Mouse (Mus musculus) forebrain, embryonic 13.5 days (tissue): ENCODE data around the gene 6430548M08Rik. TPM values are rescaled to one million over a fixed set of nuclear protein-coding genes. Genes with fewer than 3 reads are reported as not detected.

ENCODE experiments used
- ATAC-seq: fragments of 200-750 bp; cut with Nextera tagmentation; 2 replicates; pipeline ENCODE4 v1.8.0; 2017
- H3K27ac ChIP-seq: fragments of 300-500 bp; sonication (generic); 2 replicates; pipeline ENCODE4 v1.5.1; 2015; ENCODE audit warnings: inconsistent platforms, mild to moderate bottlenecking, moderate library complexity
- H3K27me3 ChIP-seq: fragments of 300-500 bp; sonication (generic); 2 replicates; pipeline ENCODE4 v1.6.1; 2015; ENCODE audit warnings: mild to moderate bottlenecking, inconsistent platforms
- H3K36me3 ChIP-seq: fragments of 300-500 bp; sonication (generic); 2 replicates; pipeline ENCODE4 v1.6.1; 2015; ENCODE audit warnings: mild to moderate bottlenecking, inconsistent platforms; ENCODE audit not compliant: poor library complexity, severe bottlenecking
- H3K4me1 ChIP-seq: fragments of 300-500 bp; sonication (generic); 2 replicates; pipeline ENCODE4 v1.6.1; 2015; ENCODE audit warnings: inconsistent platforms
- H3K4me2 ChIP-seq: fragments of 300-500 bp; sonication (generic); 2 replicates; pipeline ENCODE4 v1.6.1; 2015; ENCODE audit warnings: inconsistent platforms, mild to moderate bottlenecking, moderate library complexity
- H3K4me3 ChIP-seq: fragments of 300-500 bp; sonication (generic); 2 replicates; pipeline ENCODE4 v1.5.1; 2015; ENCODE audit warnings: mild to moderate bottlenecking, inconsistent platforms
- H3K9ac ChIP-seq: fragments of 300-500 bp; sonication (generic); 2 replicates; pipeline ENCODE4 v1.6.1; 2015; ENCODE audit warnings: mild to moderate bottlenecking, inconsistent platforms
- H3K9me3 ChIP-seq: fragments of 300-500 bp; sonication (generic); replicated peaks from 2 replicates; pipeline ENCODE4 v1.6.1; 2016; ENCODE audit warnings: inconsistent platforms
- WGBS: fragments of 180-500 bp; shearing (Covaris S2); methylation state at CpG from one replicate; pipeline ENCODE4 v1.1.7; 2015; 5-methylcytosine and 5-hydroxymethylcytosine counted together
- polyA plus RNA-seq: library from polyadenylated mRNA; unstranded; fragments of >200 nt; fragmentation: Nextera tagmentation; extraction: Ambion mirVana; gene quantifications from 2 replicates; pipeline ENCODE4 v1.2.1, GENCODE M21; 2015

6430548M08Rik gene
- polyA plus RNA-seq, 1 experiment from 2014 or later = 14.4 TPM

- Histone ChIP-seq H3K9ac (no peak overlapping the region), H3K27me3 (no peaks in the 10 kb centered on the region), H3K36me3 (peaks cover 87% of the 10 kb centered on the region), H3K4me1 (no peaks in the 10 kb centered on the region), H3K9me3 (no peaks in the 10 kb centered on the region), H3K4me3 (no peak overlapping the region), H3K27ac (no peak overlapping the region), H3K4me2 (no peak overlapping the region)
- WGBS = 89% methylated on average over 8 of the region's 8 CpGs
- no peak for ATAC-seq
These were observed 29.2 kb upstream of the 6430548M08Rik start for GRCm38 (mm10) chr8:120084783-120085182.

- Histone ChIP-seq H3K4me1 (no peaks in the 10 kb centered on the region), H3K4me2 (no peak overlapping the region), H3K9ac (no peak overlapping the region), H3K9me3 (no peaks in the 10 kb centered on the region), H3K36me3 (peaks cover 83% of the 10 kb centered on the region), H3K27me3 (no peaks in the 10 kb centered on the region), H3K4me3 (no peak overlapping the region), H3K27ac (no peak overlapping the region)
- ATAC-seq = no peak
- 81% methylated on average over 7 of the region's 7 CpGs for WGBS
These were observed 24.4 kb upstream of the 6430548M08Rik start for GRCm38 (mm10) chr8:120089511-120089910.

- Histone ChIP-seq H3K36me3 (peaks cover 68% of the 10 kb centered on the region), H3K4me3 (no peak overlapping the region), H3K9ac (no peak overlapping the region), H3K27me3 (no peaks in the 10 kb centered on the region), H3K4me2 (no peak overlapping the region), H3K4me1 (no peaks in the 10 kb centered on the region), H3K9me3 (no peaks in the 10 kb centered on the region), H3K27ac (no peak overlapping the region)
- no peak for ATAC-seq
- WGBS = 97% methylated on average over 3 of the region's 3 CpGs
These were observed 22.9 kb upstream of the 6430548M08Rik start for GRCm38 (mm10) chr8:120091032-120091431.

- peaks cover 47% of the 10 kb centered on the region for H3K36me3 ChIP-seq
- H3K4me1 ChIP-seq = 0 out of 2 replicates have a peak, but pooled peaks cover 4% of the 10 kb centered on the region
- no peak overlapping the region for H3K4me3 ChIP-seq
- WGBS = 95% methylated on average over 3 of the region's 3 CpGs
- H3K27ac ChIP-seq = no peak overlapping the region
- no peak for ATAC-seq
- no peak overlapping the region for H3K4me2 ChIP-seq
- no peaks in the 10 kb centered on the region for H3K27me3 ChIP-seq
- no peaks in the 10 kb centered on the region for H3K9me3 ChIP-seq
- H3K9ac ChIP-seq = no peak overlapping the region
These were observed 20.8 kb upstream of the 6430548M08Rik start for GRCm38 (mm10) chr8:120093103-120093502.

GRCm38 (mm10) chr8:120094801-120095200 is 19.2 kb upstream of the 6430548M08Rik start:
- Histone ChIP-seq H3K9me3 (no peaks in the 10 kb centered on the region), H3K36me3 (peaks cover 38% of the 10 kb centered on the region), H3K27ac (no peak overlapping the region), H3K4me2 (no peak overlapping the region), H3K4me3 (no peak overlapping the region), H3K9ac (no peak overlapping the region), H3K4me1 (peaks cover 14% of the 10 kb centered on the region), H3K27me3 (no peaks in the 10 kb centered on the region)
- 88% methylated on average over 10 of the region's 10 CpGs for WGBS
- no peak for ATAC-seq

- no peak overlapping the region for H3K27ac ChIP-seq
- no peak overlapping the region for H3K9ac ChIP-seq
- no peaks in the 10 kb centered on the region for H3K27me3 ChIP-seq
- H3K9me3 ChIP-seq = no peaks in the 10 kb centered on the region
- no peak overlapping the region for H3K4me2 ChIP-seq
- H3K4me1 ChIP-seq = peaks cover 23% of the 10 kb centered on the region
- 77% methylated on average over 2 of the region's 2 CpGs for WGBS
- H3K4me3 ChIP-seq = no peak overlapping the region
- ATAC-seq = no peak
- peaks cover 22% of the 10 kb centered on the region for H3K36me3 ChIP-seq
These were observed 17.5 kb upstream of the 6430548M08Rik start for GRCm38 (mm10) chr8:120096486-120096885.

- Histone ChIP-seq H3K4me1 (peaks cover 38% of the 10 kb centered on the region), H3K9me3 (no peaks in the 10 kb centered on the region), H3K4me3 (peak overlapping the region; percentile 97), H3K27me3 (no peaks in the 10 kb centered on the region), H3K36me3 (no peaks in the 10 kb centered on the region), H3K9ac (peak overlapping the region; percentile 95), H3K27ac (peak overlapping the region; percentile 85; the same call in 1 of the 2 replicates), H3K4me2 (peak overlapping the region; percentile 97)
- 11% methylated on average over 16 of the region's 25 CpGs for WGBS
- ATAC-seq = no peak
These were observed 13.4 kb upstream of the 6430548M08Rik start for GRCm38 (mm10) chr8:120100388-120101067.

GRCm38 (mm10) chr8:120101068-120101972 is 12.6 kb upstream of the 6430548M08Rik start, which contains the start of gene Zdhhc7:
TSS of gene Zdhhc7 (minus strand) at chr8:120101482.
- WGBS = under 1% methylated on average over 71 of the region's 88 CpGs
- ATAC-seq = peak; percentile 91
- no peaks in the 10 kb centered on the region for H3K36me3 ChIP-seq
- peak within 1 kb of the TSS; percentile 97 for H3K4me2 ChIP-seq
- H3K9ac ChIP-seq = peak within 1 kb of the TSS; percentile 95
- H3K27ac ChIP-seq = peak within 1 kb of the TSS; percentile 85
- H3K27me3 ChIP-seq = no peaks in the 10 kb centered on the region
- H3K4me3 ChIP-seq = peak within 1 kb of the TSS; percentile 97
- H3K4me1 ChIP-seq = peaks cover 38% of the 10 kb centered on the region
- no peaks in the 10 kb centered on the region for H3K9me3 ChIP-seq

GRCm38 (mm10) chr8:120103916-120104315 is 10.0 kb upstream of the 6430548M08Rik start:
- peaks cover 29% of the 10 kb centered on the region for H3K4me1 ChIP-seq
- no peaks in the 10 kb centered on the region for H3K27me3 ChIP-seq
- no peak overlapping the region for H3K4me2 ChIP-seq
- H3K27ac ChIP-seq = no peak overlapping the region
- no peak for ATAC-seq
- H3K9ac ChIP-seq = no peak overlapping the region
- no peaks in the 10 kb centered on the region for H3K36me3 ChIP-seq
- H3K9me3 ChIP-seq = no peaks in the 10 kb centered on the region
- 93% methylated on average over 9 of the region's 9 CpGs for WGBS
- H3K4me3 ChIP-seq = no peak overlapping the region

- Histone ChIP-seq H3K4me1 (peaks cover 24% of the 10 kb centered on the region), H3K27me3 (no peaks in the 10 kb centered on the region), H3K36me3 (no peaks in the 10 kb centered on the region), H3K9me3 (no peaks in the 10 kb centered on the region), H3K9ac (no peak overlapping the region), H3K4me2 (no peak overlapping the region), H3K27ac (no peak overlapping the region), H3K4me3 (no peak overlapping the region)
- ATAC-seq = no peak
- WGBS = 76% methylated on average over 9 of the region's 9 CpGs
These were observed 9.2 kb upstream of the 6430548M08Rik start for GRCm38 (mm10) chr8:120104721-120105272.

GRCm38 (mm10) chr8:120109149-120109548 is 4.8 kb upstream of the 6430548M08Rik start:
- H3K27me3 ChIP-seq = 0 out of 2 replicates have a peak, but pooled peaks cover under 1% of the 10 kb centered on the region
- no peak overlapping the region for H3K9ac ChIP-seq
- no peak overlapping the region for H3K4me2 ChIP-seq
- ATAC-seq = no peak
- no peak overlapping the region for H3K27ac ChIP-seq
- H3K9me3 ChIP-seq = no peaks in the 10 kb centered on the region
- no peak overlapping the region for H3K4me3 ChIP-seq
- 73% methylated on average over 3 of the region's 3 CpGs for WGBS
- H3K36me3 ChIP-seq = no peaks in the 10 kb centered on the region
- H3K4me1 ChIP-seq = peaks cover 6% of the 10 kb centered on the region

GRCm38 (mm10) chr8:120110966-120111365 is 3.0 kb upstream of the 6430548M08Rik start:
- WGBS = 81% methylated on average over 4 of the region's 4 CpGs
- Histone ChIP-seq H3K36me3 (no peaks in the 10 kb centered on the region), H3K4me2 (no peak overlapping the region), H3K4me1 (peaks cover 13% of the 10 kb centered on the region), H3K27me3 (peaks cover 18% of the 10 kb centered on the region), H3K27ac (no peak overlapping the region), H3K9me3 (no peaks in the 10 kb centered on the region), H3K9ac (no peak overlapping the region), H3K4me3 (no peak overlapping the region)
- no peak for ATAC-seq
